Mouse (Mus musculus) ES-E14 (cell line): ENCODE measurements around the gene Rassf7.

ENCODE experiments used
- CHD2 ChIP-seq: IDR thresholded peaks from 2 replicates; pipeline ENCODE4 v1.6.1; 2014; ENCODE audit warnings: mild to moderate bottlenecking, low read depth, low read length, inconsistent platforms
- HCFC1 ChIP-seq: IDR thresholded peaks from 2 replicates; pipeline ENCODE4 v1.6.1; 2012; ENCODE audit warnings: low read length, inconsistent platforms, borderline replicate concordance; ENCODE audit not compliant: insufficient read depth
- MAFK ChIP-seq: IDR thresholded peaks from 2 replicates; pipeline ENCODE4 v1.6.1; 2014; ENCODE audit warnings: mild to moderate bottlenecking, low read depth, low read length, inconsistent platforms; ENCODE audit not compliant: insufficient read depth
- ZNF384 ChIP-seq: IDR thresholded peaks from 2 replicates; pipeline ENCODE4 v1.6.1; 2012; ENCODE audit warnings: low read depth, low read length, inconsistent platforms

- TF ChIP-seq HCFC1 = no peak
- no peak for TF ChIP-seq MAFK
- no peak for TF ChIP-seq CHD2
- no peak for TF ChIP-seq ZNF384
Observed at GRCm38 (mm10) chr7:141222126-141222467, 6.4 kb downstream of the Rassf7 start.
